Mouse (Mus musculus) right cerebral cortex, postnatal 25 days (tissue): ENCODE results near the gene Casc4.

Experiments
- DNase-seq: peaks from one replicate; pipeline ENCODE4 v3.0.0; 2022

Gene Casc4

DNA sequence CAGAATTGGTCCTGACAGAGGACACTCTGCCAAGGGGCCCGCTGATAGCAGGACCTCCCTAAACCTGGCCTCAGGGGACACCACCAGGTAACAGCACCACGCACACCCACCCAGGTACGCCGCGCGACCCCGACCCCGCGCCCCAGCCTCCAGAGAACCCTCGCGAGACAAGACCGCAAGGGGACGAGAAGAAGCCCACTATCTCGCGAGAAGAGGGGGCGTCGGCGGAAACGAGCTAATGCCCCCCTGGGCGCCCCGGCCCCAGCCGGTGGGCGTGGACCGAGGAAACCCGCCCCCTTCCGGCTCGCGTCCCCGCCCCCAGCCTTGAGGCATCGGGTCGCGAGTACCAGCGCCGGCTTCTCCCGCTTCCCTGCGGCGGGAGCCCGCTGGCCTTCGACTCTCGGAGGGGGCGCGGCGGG lies at the start of gene Casc4:
TSS of gene Casc4 (plus strand) at position 339 of the 419 bp plus-strand sequence.
- DNase-seq = peak; percentile 88

DNA sequence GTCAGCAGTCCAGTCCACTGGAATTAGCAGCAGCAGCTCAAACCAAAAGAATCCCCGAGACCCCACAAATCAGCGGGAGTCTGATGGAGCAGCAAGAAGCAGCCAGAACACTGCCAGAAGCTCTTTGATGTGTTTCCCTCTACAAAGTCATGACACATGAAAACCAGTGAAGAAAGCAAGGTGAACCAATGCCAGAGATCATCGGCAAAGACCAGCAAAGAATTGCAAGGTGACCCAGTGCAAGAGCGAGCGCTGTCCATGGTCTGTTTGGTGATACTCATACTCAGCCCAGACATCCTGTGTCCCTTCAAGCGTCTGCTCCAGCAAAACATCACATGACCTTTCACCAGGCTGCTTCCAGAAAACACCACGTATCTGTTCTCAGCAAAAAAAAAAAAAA lies 45.0 kb upstream of the Casc4 start:
- DNase-seq = no peak

DNA sequence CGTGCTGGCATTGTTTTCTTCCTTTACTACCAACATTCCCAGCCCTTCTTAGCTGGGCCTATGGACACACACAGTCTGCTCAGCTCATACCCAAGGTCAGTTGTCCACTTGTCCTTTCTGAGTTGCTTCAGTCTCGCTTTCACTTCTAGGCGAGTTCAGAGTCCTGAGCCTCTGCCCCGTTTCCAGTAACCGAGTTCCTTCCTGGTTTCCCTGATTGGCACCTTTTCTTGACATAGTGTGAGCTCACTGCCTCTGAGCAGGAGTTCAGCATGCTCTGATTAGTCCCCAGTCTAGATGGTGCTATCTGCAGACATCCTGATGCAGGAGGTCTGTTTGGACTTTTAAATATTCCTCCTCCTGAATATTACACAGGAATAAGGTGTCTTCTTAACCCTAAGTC lies 42.1 kb upstream of the Casc4 start:
- no peak for DNase-seq

- no peak for DNase-seq
Measured at GRCm38 (mm10) chr2:121826189-121826588, 40.6 kb upstream of the Casc4 start.

GRCm38 (mm10) chr2:121828411-121828810 lies 38.4 kb upstream of the Casc4 start:
- no peak for DNase-seq

GRCm38 (mm10) chr2:121832484-121832894 lies 34.3 kb upstream of the Casc4 start:
- peak; percentile 22 for DNase-seq

GRCm38 (mm10) chr2:121834926-121835325 lies 31.8 kb upstream of the Casc4 start:
- peak; percentile 8 for DNase-seq

DNA sequence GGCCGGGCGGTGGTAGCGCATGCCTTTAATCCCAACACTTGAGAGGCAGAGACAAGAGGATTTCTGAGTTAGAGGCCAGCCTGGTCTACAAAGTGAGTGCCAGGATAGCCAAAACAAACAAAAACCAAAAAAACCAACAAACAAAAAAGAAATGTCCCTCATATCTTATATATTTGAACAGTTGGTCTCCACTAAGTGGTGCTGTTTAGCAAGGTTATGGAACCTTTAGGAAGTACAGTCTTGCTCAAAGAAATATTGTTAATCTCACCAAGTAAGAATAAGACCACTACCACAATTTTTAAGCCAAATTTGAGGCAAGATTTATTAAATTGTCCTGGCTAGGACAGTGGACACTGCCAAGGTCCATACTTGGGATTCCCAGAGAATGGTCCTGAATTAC lies 25.3 kb upstream of the Casc4 start:
- DNase-seq = no peak

- DNase-seq = no peak
Measured at GRCm38 (mm10) chr2:121842249-121842648, 24.5 kb upstream of the Casc4 start.

- no peak for DNase-seq
Measured at GRCm38 (mm10) chr2:121846050-121846449, 20.7 kb upstream of the Casc4 start.

- no peak for DNase-seq
Measured at GRCm38 (mm10) chr2:121852045-121852444, 14.7 kb upstream of the Casc4 start.

GRCm38 (mm10) chr2:121853974-121854373 lies 12.8 kb upstream of the Casc4 start:
- no peak for DNase-seq

DNA sequence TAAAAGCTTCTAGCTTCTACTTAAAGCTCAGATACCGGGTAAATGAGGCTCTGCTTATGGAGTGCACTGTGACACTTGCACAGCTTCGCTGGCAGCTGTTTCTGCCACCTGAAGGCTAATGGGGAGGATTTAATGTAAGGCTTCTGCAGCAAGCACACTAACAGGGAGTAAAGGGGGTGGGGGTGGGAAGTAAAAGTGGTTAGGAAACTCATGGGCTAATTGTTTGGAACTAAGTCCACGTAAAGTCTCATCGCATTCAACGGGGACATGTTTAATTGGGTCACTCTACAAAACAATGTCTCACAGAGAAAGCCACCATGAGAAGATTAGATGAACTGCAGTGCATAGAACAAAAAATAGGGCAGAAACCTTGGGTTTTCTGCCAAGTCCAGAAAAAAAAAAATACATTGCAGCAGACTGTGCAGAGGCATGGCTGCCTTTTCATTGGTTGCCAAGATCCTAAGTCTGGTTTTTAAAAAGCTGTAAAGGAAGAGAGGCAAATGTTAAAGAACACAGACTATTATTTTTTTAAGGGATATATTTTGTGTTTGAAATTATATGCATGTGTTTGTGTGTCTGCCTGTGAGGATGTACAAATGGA lies 7.3 kb upstream of the Casc4 start:
- no peak for DNase-seq

GRCm38 (mm10) chr2:121866071-121866601 lies 634 bp upstream of the Casc4 start:
- DNase-seq = peak; percentile 55

- peak; percentile 65 for DNase-seq
Measured at GRCm38 (mm10) chr2:121867051-121867928, 520 bp downstream of the Casc4 start.

- DNase-seq = no peak
Measured at GRCm38 (mm10) chr2:121879506-121879905, 12.7 kb downstream of the Casc4 start.

GRCm38 (mm10) chr2:121885509-121886106 lies 18.8 kb downstream of the Casc4 start:
- no peak for DNase-seq

DNA sequence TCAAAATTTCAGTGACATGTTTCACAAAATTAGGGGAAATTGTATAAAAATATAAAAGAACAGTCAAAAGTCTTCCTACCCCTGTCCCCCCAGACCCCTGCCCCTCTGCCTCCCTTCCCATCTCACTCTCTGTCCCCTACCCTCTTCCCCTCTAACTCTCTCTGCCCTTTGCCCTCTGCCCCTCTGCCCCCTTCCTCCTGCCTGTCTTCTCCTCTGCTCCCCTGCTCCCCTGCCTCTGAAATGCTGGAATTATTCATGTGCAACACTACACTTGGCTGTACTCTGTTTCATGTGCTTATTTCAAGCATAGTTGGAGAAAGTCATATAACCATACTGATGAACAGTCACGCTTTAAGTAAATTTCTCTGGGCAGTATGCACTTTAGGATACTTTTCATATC lies 19.6 kb downstream of the Casc4 start:
- no peak for DNase-seq

- no peak for DNase-seq
Measured at GRCm38 (mm10) chr2:121888720-121889497, 22.1 kb downstream of the Casc4 start.

GRCm38 (mm10) chr2:121895261-121895660 lies 28.5 kb downstream of the Casc4 start:
- DNase-seq = no peak

- DNase-seq = no peak
Measured at GRCm38 (mm10) chr2:121896825-121897224, 30.1 kb downstream of the Casc4 start.

- no peak for DNase-seq
Measured at GRCm38 (mm10) chr2:121909975-121910374, 43.2 kb downstream of the Casc4 start.
